Mouse (Mus musculus): Measurements from ENCODE around the gene Arhgap30.

The Arhgap30 gene

DNA sequence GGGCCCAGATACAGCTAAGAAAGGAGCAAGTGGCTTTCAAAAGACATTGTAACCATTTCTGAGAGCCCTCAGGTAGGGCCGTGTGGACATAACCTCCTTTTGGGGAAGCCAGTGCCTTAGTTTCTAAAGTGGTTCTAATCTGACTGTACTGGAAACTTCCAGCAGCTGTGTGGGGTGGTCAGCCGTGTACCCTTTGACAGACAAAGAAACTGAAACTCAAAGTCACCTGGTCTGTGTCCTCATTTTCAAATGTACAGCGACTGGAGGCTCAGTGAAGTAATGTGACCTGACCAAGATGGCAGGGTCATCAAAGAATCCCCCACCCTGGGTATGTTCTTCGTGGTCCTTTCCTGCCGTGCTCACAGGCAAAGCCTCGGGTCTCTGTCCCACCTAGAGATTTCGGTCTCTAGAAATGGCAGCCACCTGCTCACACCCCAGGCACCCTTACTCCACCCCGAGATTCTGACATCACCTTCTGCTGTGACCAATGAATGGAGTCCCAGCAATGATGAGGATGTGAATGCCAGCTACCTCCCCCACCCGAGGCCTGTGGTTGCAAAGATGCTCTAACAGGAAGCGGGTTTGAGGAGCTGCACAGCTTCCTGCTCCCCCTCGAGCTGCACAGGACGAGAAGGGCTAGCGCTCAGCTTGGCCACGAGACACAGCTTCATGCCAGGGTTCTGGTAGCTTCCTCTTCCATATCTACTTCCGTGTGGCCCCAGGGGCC, at the start of gene Arhgap30:
TSS of gene Arhgap30 (plus strand) at position 579 of the 727 bp plus-strand sequence.
- no peak for DNase-seq (ENCODE audit: extremely low read depth, low read depth, low spot score)

DNA sequence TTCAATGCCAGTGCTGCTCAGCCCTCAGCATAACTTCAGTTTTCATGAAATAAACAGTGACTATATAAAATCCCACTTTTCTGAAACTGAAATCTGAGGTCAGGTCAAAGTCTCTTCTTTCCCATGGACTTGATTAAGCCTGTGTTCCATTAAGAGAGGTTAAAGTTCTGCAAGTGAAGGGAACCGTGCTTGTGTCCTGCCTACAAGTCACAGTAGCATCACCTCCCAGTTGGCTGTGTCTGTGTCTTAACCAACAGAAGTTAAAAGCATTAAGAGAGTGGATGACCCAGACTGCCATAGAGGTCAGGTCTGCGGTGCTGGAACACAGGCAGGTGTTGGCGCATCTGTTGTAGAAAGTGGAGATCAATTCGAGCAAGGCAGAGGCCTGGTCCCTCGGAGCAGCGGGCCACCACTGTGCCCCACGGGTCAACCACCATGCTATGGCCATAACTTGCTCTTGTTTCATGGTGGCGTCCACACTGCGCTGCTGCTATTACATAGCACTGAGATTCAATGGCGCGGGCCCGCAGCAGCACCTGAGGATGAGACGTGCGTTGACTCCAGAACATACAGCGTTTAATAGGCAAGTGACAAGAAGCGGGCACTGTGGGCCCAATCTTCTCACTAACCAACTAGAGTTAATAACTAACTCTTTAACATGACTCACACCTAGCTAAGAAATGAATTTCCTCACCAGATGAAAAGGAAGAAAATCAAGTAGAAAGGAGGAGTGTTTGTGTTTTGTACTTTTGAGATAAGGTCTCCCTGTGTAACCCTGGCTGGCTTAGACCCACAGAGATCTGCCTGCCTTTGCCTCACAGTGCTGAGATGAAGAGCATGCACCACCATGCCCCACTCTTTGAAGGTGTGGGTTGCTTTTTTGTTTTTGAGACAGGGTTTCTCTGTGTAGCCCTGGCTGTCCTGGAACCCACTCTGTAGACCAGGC, 46.2 kb upstream of the Arhgap30 start:
- DNase-seq (ENCODE audit: extremely low read depth, low read depth, low spot score): no peak

DNA sequence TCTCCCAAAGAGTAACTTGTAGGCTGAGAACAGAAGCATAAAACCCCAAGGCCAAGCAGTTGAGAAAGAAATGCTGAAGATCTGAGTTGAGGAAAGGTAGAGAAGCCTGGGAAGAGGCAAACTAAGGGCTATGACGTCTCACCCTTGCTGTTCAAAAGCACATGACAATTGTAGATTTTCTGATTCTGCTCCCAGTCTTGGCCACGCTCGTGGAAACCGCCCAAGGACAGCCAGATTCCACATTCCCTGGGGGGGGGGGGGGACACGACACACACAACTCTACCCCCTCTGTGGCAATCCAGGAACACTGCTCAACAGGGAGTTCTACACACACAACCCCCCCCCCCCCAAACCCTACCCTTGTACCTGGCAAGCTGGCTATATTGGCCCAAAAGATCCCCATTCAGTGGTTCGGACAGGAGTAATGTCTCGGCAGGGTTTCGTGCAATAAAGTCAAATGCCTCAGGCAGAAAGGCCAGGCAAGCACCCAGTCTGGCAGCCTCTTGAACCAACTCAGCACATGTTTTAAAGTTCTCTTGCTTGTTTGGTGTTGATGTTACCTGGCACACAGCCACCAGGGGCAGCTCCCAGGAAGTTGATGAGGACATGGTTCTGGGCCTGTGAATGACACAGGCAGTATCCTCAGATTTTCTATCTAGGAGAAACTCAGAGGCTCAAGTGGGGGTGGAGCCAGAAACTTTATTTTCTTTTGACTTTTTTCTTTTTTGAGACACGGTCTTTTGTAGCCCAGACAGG, 44.7 kb upstream of the Arhgap30 start:
- peak; percentile 50 for DNase-seq (ENCODE audit: extremely low read depth, low read depth, low spot score)

DNA sequence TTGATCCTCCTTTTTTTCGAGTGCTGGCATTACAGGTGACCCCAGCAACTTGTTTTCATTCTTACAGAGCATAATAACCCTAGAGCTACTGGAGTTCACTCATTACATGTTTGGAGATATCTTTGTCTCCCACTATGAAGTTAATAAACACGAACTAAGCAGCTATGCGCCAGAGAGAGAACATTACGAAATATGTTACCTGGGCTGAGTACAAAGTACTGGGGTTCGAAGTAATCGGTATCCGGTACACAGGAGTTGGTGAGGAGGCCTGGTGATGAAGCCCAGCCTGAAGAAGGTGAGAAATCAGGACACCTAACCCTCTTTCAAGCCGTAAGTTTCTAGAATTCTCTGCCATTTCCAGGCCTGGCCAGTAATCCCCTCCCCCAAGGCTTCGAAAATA, 44.0 kb upstream of the Arhgap30 start:
- no peak for DNase-seq (ENCODE audit: extremely low read depth, low read depth, low spot score)

DNA sequence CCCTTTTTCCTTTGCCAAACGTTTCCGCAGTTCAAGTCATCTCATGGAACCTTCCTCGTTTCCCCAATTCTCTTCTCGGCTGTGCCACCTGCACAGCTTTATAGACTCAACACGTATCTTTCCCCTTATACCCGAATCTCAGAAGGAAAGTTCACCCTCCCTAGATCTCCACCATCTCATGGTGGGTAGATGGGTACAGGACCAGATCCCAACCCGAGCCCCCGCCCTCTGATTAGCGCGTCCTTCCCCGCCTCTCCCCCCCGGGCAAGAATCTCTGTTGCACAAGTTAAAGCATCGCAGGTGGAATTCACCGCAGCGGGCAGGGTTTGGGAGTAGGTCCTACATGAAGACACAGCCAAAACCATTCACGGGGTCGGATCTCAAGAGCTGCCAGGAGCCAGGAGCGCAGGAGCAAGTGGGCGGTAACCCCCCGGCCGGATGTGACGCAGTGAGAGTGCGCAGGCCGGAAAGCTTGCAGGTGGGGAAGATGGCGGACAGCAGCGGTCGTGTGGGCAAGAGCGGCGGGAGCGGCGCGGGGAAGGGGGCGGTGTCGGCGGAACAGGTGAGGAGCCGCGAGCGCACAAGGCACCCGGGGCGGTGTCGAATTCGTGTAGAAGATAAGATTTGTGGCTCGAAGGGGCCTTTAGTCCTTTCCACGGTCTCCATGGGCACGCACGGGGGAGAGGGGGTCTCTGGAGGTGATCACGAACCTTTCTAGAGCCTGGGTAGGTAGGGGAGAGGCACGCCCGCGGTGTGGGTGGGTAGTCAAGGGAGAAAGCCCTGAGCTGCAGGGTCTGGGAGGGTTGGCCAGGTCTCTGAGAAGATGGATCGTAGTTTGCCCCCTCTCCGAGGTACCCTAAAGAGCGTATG, 43.3 kb upstream of the Arhgap30 start, which contains the start of the genes Nit1 and Pfdn2:
TSS of gene Nit1 (minus strand) at position 422 of the 870 bp plus-strand sequence.
TSS of gene Pfdn2 (plus strand) at position 446 of the 870 bp plus-strand sequence.
- DNase-seq (ENCODE audit: extremely low read depth, low read depth, low spot score): no peak

DNA sequence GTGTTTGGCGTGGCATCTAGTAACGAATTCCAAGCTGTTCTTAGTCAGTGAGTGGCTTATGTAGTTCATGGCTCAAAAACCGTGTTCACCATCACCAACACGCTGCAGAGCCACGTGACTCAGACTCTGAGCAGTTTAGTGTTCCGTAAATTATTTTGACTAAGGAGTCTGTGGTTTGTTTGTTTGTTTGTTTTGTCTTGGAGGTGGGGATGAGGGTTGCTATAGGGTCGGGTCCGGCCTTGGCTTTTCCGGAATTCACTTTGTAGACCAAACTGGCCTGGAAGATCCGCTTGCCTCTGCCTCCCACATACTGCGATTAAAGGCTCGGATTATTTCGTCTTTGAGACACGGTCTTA, 42.7 kb upstream of the Arhgap30 start:
- no peak for DNase-seq (ENCODE audit: extremely low read depth, low read depth, low spot score)

DNA sequence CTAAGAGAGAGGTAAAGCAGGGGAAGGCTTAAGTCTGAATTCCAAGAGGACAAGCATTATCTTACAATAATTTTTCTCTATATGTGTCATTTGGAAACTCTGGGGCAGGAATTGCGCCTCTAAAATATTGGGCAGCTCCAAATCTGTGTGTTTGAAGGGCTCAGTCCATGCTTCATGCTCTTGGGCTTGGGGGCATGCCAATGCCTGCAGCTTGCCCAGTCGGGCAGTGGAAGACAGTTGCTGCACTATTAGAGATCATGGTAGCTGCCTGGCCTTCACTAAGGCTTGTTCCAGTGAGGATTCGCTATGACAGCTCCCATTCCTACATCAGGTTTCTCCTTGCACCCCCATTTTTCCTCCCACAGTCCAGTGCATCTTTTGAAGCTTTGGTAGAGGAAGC, 40.1 kb upstream of the Arhgap30 start:
- no peak for DNase-seq (ENCODE audit: extremely low read depth, low read depth, low spot score)

DNA sequence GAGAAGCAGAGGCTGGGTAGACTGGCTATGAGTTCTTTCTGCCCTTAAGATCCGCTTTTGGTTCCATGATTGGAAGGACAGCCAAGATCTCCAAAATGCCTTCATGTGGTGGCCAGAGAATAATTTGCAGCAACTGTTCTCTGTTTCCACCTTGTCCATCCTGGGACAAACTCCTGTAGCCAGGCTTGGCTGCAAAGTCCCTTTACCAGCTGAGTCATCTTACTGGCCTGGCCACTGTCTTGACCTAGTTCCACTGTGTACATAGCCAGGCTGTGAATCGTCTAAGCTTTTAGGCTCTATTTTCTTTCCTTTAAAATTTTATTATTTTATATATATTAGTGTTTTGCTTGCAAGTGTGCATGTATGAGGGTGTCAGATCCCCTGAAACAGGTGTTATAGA, 39.5 kb upstream of the Arhgap30 start:
- DNase-seq (ENCODE audit: extremely low read depth, low read depth, low spot score): no peak

DNA sequence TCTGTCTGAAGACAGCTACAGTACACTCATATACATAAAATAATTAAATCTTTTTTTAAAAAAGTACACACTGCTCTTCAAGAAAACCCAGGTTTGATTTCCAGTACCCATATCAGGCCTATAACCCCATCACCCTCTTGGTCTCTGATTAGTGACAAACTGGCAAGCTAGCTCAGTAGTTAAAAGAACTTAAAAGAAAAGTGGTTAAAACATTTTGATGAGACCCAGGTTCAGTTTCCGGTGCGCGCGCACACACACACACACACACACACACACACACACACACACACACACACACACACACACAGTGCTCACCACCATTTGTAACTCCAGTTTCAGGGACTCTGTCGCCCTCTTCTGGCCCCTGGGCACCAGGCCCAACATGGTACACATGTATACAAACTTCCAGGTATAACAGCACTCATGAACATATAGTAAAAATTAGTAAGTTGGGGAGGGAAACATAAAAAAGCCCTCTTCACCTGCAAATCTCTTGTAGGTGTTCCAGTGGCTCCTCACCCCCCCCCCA, 32.9 kb upstream of the Arhgap30 start:
- no peak for DNase-seq (ENCODE audit: extremely low read depth, low read depth, low spot score)

DNA sequence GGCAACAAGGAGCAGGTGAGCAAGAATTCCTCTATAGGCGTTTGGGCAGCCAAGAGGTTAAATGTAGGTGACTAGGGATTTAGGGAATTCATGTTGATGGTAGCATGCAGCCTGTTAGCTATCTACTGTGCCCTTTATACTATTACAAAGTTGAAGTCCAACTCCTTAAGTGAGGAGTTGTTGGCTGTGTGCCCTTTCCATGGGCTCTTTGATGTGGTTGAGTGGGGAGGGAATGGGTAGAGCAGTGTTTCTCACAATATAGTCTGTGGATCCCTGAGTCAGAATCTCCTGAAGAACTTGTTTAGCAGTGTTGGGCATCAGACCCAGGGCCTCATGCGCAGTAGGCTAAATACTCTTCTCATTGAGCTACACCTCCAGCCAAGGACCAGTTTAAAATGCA, 31.9 kb upstream of the Arhgap30 start:
- no peak for DNase-seq (ENCODE audit: extremely low read depth, low read depth, low spot score)

DNA sequence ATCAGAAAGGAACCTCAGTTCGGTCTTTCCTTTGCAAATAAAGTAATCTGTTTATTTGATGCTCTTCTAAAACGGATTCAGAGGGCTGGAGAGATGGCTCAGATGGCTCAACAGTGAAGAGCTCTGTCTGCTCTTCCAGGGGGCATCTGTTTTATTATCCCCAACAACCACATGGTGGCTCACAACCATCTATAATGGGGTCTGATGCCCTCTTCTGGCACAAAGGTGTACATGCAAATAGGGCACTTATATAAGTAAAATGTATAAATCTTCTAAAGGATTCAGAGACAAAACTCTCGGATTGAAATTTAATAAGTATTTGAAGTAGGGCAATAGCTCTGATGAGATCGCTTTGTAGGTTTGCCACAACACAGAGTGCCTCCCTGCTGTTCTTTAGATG, 30.3 kb upstream of the Arhgap30 start:
- no peak for DNase-seq (ENCODE audit: extremely low read depth, low read depth, low spot score)

DNA sequence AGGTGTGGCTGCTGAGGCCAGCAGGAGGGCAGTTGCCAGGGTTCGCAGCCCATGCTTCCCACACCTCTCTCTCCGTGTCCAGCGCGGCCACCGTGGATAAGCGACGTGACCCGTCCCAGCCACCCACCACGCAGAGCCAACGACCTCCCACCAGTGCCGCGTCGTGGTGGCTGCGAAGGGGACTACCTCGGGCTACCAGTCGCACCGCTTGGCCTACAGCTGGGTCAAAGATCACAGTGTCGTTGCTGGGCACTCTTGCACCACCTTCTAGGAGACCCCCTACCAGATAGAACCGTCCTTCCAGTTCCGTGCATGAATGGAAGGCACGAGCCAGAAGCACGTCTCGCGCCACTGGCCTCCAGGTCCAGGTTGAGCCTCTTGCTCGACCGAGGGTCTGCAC, 28.5 kb upstream of the Arhgap30 start:
- no peak for DNase-seq (ENCODE audit: extremely low read depth, low read depth, low spot score)

DNA sequence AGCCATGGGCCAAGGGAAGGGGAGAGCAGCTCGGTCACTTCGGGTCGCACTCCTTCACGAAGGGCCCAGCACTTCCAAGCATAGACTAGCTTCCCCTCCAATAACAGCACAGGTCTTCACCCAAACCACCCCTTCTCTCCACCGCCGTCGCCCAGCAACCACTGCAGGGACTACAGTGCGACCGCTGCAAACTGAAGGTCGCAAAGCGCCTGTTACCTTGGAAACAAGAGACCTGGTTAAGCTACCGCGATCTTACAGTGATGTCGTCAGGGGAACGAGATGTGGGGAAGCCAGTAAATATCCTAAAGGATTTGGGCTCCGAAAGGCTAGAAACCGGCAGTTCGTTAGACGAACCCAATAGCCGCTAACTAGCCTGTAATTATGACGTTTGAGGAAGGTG, 28.1 kb upstream of the Arhgap30 start, which contains the start of gene Klhdc9:
TSS of gene Klhdc9 (minus strand) at position 143 of the 400 bp plus-strand sequence.
- DNase-seq (ENCODE audit: extremely low read depth, low read depth, low spot score): no peak

DNA sequence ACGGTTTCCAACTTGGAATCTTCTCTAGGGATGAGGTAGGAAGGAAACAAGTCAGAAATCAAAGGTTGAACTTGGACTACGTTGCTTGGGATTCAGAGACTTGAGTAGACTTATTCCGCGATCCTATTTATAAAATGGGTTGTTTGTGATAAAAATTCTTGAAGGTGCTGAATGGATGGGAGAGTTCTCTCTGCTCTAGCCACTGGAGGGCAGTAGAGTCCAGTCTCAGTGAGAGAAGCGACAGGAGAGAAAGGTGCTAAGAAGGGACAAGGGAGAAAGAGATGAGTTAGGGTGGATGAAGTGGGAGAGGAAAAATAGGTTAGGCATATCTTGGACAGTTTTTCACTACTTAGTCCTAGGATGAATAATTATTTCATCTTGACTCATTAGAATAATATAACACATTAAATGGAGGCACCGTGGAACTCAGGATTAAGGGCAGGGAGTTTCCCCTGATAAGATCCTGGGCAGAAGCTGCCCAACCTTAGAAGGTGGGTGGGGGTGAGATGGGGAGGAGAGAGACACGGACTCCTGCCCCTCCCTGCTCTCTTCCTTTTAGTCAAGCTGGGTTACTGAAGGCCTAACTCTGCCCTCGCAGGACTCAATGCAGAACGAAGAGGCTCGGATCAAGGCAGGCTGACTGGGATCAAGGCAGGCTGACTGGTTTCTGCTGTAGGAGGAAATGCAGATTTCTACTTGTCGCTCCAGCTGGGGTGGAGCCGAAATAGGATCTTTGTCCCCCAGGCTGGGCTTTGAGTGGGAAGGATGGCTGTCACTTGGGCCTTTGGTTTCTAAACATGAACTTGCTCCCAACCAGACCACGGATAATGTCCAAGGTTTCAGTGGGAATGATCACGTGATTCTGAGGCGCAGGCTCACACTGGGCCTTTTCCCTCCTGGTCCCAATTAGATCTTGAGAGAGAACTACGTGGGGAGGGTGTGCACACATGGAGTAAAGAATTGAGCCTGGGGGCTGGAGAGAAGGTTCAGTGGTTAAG, 27.3 kb upstream of the Arhgap30 start:
- no peak for DNase-seq (ENCODE audit: extremely low read depth, low read depth, low spot score)

DNA sequence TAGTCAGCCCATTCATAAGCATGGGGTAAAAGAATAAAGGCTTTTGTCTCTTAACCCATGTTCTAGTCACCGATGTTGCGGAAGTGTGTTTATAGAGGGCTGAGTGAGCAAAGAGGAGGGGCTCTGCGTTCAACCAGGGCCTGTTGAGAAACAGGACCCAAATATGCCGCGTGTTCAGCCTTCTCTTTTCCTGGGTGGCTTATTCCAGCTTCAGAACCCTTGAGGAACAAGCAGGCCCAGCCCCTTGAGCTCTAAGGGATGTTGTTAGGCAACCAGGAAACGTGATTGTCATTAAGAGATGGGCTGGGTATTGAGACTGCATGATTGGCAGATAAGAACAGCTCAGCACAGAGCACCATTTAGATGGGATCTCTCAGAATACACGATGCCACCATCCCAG, 22.8 kb upstream of the Arhgap30 start:
- no peak for DNase-seq (ENCODE audit: extremely low read depth, low read depth, low spot score)

DNA sequence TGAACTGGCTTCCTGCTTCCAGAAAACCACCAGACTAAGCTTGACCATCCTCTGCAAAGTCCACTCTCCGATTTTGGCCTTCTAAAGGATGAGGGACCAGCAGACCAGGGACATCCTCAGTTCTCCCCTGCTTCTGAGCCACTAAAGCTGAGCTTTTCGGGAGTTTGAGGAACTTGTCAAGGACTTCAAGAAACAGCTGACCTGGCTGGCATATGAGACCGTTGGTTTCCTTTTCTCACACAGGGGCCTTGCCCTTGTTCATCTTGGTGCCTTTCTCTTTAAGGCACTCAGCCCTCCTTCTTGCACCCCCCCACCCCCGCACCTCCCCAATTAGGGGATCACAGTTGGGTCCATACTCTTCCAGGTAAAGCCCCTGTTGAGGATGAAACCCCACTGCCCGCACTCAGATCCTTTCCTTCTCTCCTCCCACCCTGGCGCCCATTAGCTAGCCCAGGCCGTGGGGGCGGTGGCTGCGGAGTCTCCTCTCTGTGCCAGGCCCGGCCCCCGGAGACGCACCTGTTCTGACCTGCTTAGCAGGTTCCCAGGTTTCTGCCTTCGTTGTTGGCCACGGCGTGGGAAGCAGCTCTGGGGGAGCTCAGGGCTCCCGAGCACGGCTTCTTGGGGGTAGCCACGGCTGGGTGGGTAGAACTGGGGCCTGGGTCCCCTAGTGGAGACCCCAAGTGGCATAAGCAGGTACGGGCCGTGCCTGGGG, 18.8 kb upstream of the Arhgap30 start, which contains the start of gene Nectin4:
TSS of gene Nectin4 (plus strand) at position 255 of the 712 bp plus-strand sequence.
- DNase-seq (ENCODE audit: extremely low read depth, low read depth, low spot score): no peak

DNA sequence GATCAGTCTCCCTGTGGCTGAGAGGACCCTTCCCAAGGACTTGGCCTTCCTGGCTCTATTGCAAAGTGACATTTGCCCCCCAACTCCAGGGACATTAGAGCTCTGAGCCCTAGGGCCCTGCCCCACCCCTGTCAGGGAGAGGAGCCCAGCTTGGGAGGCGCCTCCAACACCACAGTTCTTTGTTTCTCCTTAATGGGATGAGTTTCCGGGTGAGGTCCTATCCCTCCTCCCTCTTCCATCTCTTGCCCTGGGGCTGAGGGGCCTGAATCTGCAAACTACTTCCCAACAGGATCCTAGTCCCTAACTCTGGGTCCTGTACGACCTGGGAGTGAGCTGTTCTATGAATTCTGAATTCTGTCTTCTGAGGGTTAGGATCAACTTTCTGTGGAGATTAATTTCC, 15.9 kb upstream of the Arhgap30 start:
- no peak for DNase-seq (ENCODE audit: extremely low read depth, low read depth, low spot score)

DNA sequence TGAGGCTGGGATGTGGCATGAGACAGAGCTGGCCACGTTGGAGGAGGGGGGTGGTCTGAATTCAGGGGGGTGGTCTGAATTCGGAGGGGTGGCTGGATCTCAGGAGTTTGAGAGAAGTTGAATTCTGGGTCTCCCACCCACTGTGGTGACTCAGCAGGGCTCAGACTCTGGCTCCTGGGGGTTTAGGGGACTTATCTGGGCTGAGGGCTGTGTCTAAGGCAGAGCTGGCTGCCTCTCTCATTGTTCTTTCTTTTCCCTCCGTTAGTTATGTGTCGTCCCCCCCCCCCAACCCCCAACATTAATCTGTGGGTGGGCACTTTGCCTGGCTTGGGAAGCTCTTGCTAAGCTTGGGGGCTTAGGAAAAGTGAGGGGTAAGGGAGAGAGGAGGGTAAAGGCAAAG, 14.8 kb upstream of the Arhgap30 start:
- no peak for DNase-seq (ENCODE audit: extremely low read depth, low read depth, low spot score)

Data from fat pad, adult 2 months (tissue).